ENCODE assay signal across 8 mouse cellular contexts in genomic region chr2:70508496-70508895, GRCm38 (mm10). TPM values are rescaled to one million over a fixed set of nuclear protein-coding genes. Genes with fewer than 3 reads are reported as not detected.
DNase-seq lines count a peak whose midpoint lies in the region; ATAC-seq and TF ChIP-seq lines count a peak whose summit lies in the region.

TSS of gene Erich2 (plus strand) at chr2:70508819.

- peak within 1 kb of the TSS; percentile 84 for H3K4me2 ChIP-seq in kidney, embryonic 15.5 days
- peak within 1 kb of the TSS; percentile 97 for H3K4me2 ChIP-seq in hindbrain, embryonic 14.5 days (replicated peaks)
- H3K4me2 ChIP-seq in midbrain, postnatal 0 days (ENCODE audit: low read depth, low read length, poor library complexity, severe bottlenecking), result peak within 1 kb of the TSS; percentile 94

- no peaks in the 10 kb centered on the region for H3K27me3 ChIP-seq in kidney, embryonic 15.5 days
- H3K27me3 ChIP-seq in hindbrain, embryonic 14.5 days (ENCODE audit: control insufficient read depth, insufficient read depth, low read length), result peaks cover 4% of the 10 kb centered on the region; the same call in 1 of the 2 replicates
- no peaks in the 10 kb centered on the region for H3K27me3 ChIP-seq in midbrain, postnatal 0 days (ENCODE audit: insufficient read depth, low read length)

- no peak for TF ChIP-seq CTCF in brain, embryonic 14.5 days (IDR thresholded peaks at IDR 0.05; ENCODE audit: borderline replicate concordance, extremely low read depth, insufficient read depth, insufficient read length)
- no peak for TF ChIP-seq CTCF in midbrain, postnatal 0 days (IDR thresholded peaks at IDR 0.05)

- peak within 1 kb of the TSS; percentile 62 for H3K4me3 ChIP-seq in kidney, embryonic 15.5 days (replicated peaks)
- peak within 1 kb of the TSS; percentile 64 for H3K4me3 ChIP-seq in hindbrain, embryonic 14.5 days (replicated peaks; ENCODE audit: low read length)
- H3K4me3 ChIP-seq in midbrain, postnatal 0 days (ENCODE audit: low read depth, low read length), result peak within 1 kb of the TSS; percentile 68

- no peak for TF ChIP-seq POLR2A in brain, embryonic 14.5 days (IDR thresholded peaks at IDR 0.05; ENCODE audit: borderline replicate concordance, extremely low read depth, insufficient read depth, insufficient read length, poor library complexity, severe bottlenecking)

- peak; percentile 27 for ATAC-seq in kidney, embryonic 15.5 days (replicated peaks; ENCODE audit: low FRiP score)
- peak; percentile 29; the same call in 1 of the 2 replicates for ATAC-seq in hindbrain, embryonic 14.5 days (ENCODE audit: low FRiP score)
- ATAC-seq in midbrain, postnatal 0 days (ENCODE audit: low FRiP score), result no peak
- ATAC-seq in megakaryocyte-erythroid progenitor cell, adult 5-6 weeks (replicated peaks; ENCODE audit: low FRiP score, low TSS enrichment, poor library complexity, severe bottlenecking), result no peak

- DNase-seq in kidney, adult 18-20 months, result no peak
- peak; percentile 59 for DNase-seq in brain, embryonic 14.5 days (ENCODE audit: low read depth)
- peak; percentile 45 for DNase-seq in hindbrain, embryonic 14.5 days (ENCODE audit: low spot score)
- peak; percentile 35 for DNase-seq in midbrain, postnatal 0 days (ENCODE audit: low spot score)
- no peak for DNase-seq in layer of hippocampus, postnatal 25 days (ENCODE audit: extremely low spot score in 1 of 2, low spot score in 1 of 2)
- no peak for DNase-seq in adrenal gland, postnatal 10 days

- peak within 1 kb of the TSS; percentile 60 for H3K27ac ChIP-seq in kidney, embryonic 15.5 days
- H3K27ac ChIP-seq in hindbrain, embryonic 14.5 days, result no peak within 1 kb of the TSS
- 0 out of 2 replicates have a peak within 1 kb of the TSS, but pooled peaks have one; percentile 38 for H3K27ac ChIP-seq in midbrain, postnatal 0 days (ENCODE audit: low read depth, low read length)

- H3K36me3 ChIP-seq in kidney, embryonic 15.5 days, result no peaks in the 10 kb centered on the region
- H3K36me3 ChIP-seq in hindbrain, embryonic 14.5 days (replicated peaks; ENCODE audit: control insufficient read depth, insufficient read depth), result no peaks in the 10 kb centered on the region
- no peaks in the 10 kb centered on the region for H3K36me3 ChIP-seq in midbrain, postnatal 0 days (ENCODE audit: insufficient read depth, low read length)

- no peaks in the 10 kb centered on the region for H3K9me3 ChIP-seq in kidney, embryonic 15.5 days (replicated peaks)
- no peaks in the 10 kb centered on the region for H3K9me3 ChIP-seq in hindbrain, embryonic 14.5 days (ENCODE audit: control insufficient read depth, low read length)
- no peaks in the 10 kb centered on the region for H3K9me3 ChIP-seq in midbrain, postnatal 0 days (ENCODE audit: low read length)

- WGBS in kidney, embryonic 15.5 days, result 14% methylated on average over 10 of the region's 10 CpGs
- 12% methylated on average over 10 of the region's 10 CpGs for WGBS in hindbrain, embryonic 14.5 days
- WGBS in midbrain, postnatal 0 days, result 6% methylated on average over 10 of the region's 10 CpGs

- peak within 1 kb of the TSS; percentile 49 for H3K9ac ChIP-seq in kidney, embryonic 15.5 days
- peak within 1 kb of the TSS; percentile 63 for H3K9ac ChIP-seq in hindbrain, embryonic 14.5 days
- peak within 1 kb of the TSS; percentile 58 for H3K9ac ChIP-seq in midbrain, postnatal 0 days (replicated peaks; ENCODE audit: low read length, poor library complexity, severe bottlenecking)

- peaks cover 32% of the 10 kb centered on the region for H3K4me1 ChIP-seq in kidney, embryonic 15.5 days
- H3K4me1 ChIP-seq in hindbrain, embryonic 14.5 days (replicated peaks; ENCODE audit: control insufficient read depth, insufficient read depth, low read length), result peaks cover 7% of the 10 kb centered on the region; the same call in 1 of the 2 replicates
- 0 out of 2 replicates have a peak, but pooled peaks cover 4% of the 10 kb centered on the region for H3K4me1 ChIP-seq in midbrain, postnatal 0 days (ENCODE audit: insufficient read depth, low read length)

RNA-seq across cellular contexts. Expression of gene Erich2, which starts in this region (rescaled TPM):
- 1.9 and 2.3 TPM in 2 replicates for polyA plus RNA-seq in kidney, embryonic 15.5 days (2015; fragmentation: Nextera tagmentation; extraction: Ambion mirVana)
- polyA plus RNA-seq in brain, embryonic 14.5 days (2012; rRNA removed), result 2.3 and 2.6 TPM in 2 replicates
- polyA plus RNA-seq in hindbrain, embryonic 14.5 days (2014; fragmentation: Nextera tagmentation; extraction: Ambion mirVana), result 1.9 and 3.8 TPM in 2 replicates
- 0.52 and 0.66 TPM in 2 replicates for total RNA-seq in midbrain, postnatal 0 days (2014; rRNA removed)
- 3.1 and 3.4 TPM in 2 replicates for polyA plus RNA-seq in midbrain, postnatal 0 days (2015; fragmentation: Nextera tagmentation; extraction: Ambion mirVana)
- not detected in 2 replicates for total RNA-seq in megakaryocyte-erythroid progenitor cell, adult 5-6 weeks (2014; fragmentation: Nextera tagmentation)
- not detected in 2 replicates for total RNA-seq in megakaryocyte-erythroid progenitor cell, adult 5-6 weeks (2017)
- 1 to 10 TPM in 1 of 2 experiments, under 1 TPM in 1; 0.68 to 1.1 TPM for total RNA-seq in layer of hippocampus, postnatal 25 days (2021)
- total RNA-seq in adrenal gland, postnatal 10 days (2021), result under 1 TPM; 0.15 to 0.18 TPM

Comparison
In these comparisons a context has a peak if more than half of its experiments do, and no peak if none do; other contexts are left out.
1. ATAC-seq: peak in kidney, embryonic 15.5 days (single experiment) and hindbrain, embryonic 14.5 days (single experiment); none in midbrain, postnatal 0 days (single experiment) and megakaryocyte-erythroid progenitor cell, adult 5-6 weeks (single experiment).
2. DNase-seq: peak in brain, embryonic 14.5 days (single experiment), hindbrain, embryonic 14.5 days (single experiment) and midbrain, postnatal 0 days (single experiment); none in kidney, adult 18-20 months (single experiment), layer of hippocampus, postnatal 25 days (0 of 2) and adrenal gland, postnatal 10 days (single experiment).
3. Peak in every context shown above with its lines, with median percentiles within 50 percentile points of each other: H3K4me2 ChIP-seq, H3K4me3 ChIP-seq and H3K9ac ChIP-seq.